Mouse (Mus musculus): Measurements from ENCODE around the gene Nudcd2.

GRCm38 (mm10) chr11:40746361-40746760 is 12.9 kb downstream of the Nudcd2 start:
- TF ChIP-seq CTCF (IDR thresholded peaks at IDR 0.05; ENCODE audit: low read depth) (no peak), EP300 (optimal IDR thresholded peaks at IDR 0.05) (no peak)

All from stomach, postnatal 0 days (tissue).